Mouse (Mus musculus): ENCODE results near the gene Slc19a2. TPM values are rescaled to one million over a fixed set of nuclear protein-coding genes. Genes with fewer than 3 reads are reported as not detected.
A peak's percentile ranks its signal among the peaks of the same experiment; 100 is the strongest.
"Not testable (repeated sequence)": the region's sequence is repeated elsewhere in the genome, so short reads cannot be mapped to it uniquely, and the experiment has no call there.

Gene Slc19a2
- polyA plus RNA-seq, 1 experiment = 6.7 TPM

DNA sequence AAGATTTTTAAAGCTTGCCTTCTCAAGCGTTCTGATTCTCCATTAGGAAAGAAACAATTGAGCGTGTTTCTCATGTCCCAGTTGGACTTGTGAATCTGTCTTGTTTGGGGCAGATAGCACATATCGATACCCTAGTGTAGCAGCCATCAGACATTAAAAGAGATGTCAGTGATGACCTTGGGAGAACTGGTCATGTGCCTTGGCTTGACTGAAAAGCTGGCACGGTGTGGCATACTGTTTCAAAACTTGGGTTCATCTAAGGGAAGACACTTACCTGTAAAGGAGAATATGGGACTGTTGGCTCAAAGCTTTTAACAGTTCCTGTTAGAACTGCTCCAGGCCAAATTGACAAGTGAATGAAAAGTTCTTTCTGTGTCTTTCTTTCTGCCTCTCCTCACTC is 28.6 kb upstream of the Slc19a2 start:
- Histone ChIP-seq H3K4me3 (ENCODE audit: insufficient read depth, low read length) (no peak overlapping the region), H3K4me1 (ENCODE audit: control insufficient read depth, insufficient read depth, low read length) (no peaks in the 10 kb centered on the region), H3K27ac (ENCODE audit: insufficient read depth, low read depth, low read length) (no peak overlapping the region)
- TF ChIP-seq CTCF (IDR thresholded peaks at IDR 0.05; ENCODE audit: low read depth, low read length) (no peak), POLR2A (IDR thresholded peaks at IDR 0.05; ENCODE audit: borderline replicate concordance, low read depth, low read length) (no peak)

DNA sequence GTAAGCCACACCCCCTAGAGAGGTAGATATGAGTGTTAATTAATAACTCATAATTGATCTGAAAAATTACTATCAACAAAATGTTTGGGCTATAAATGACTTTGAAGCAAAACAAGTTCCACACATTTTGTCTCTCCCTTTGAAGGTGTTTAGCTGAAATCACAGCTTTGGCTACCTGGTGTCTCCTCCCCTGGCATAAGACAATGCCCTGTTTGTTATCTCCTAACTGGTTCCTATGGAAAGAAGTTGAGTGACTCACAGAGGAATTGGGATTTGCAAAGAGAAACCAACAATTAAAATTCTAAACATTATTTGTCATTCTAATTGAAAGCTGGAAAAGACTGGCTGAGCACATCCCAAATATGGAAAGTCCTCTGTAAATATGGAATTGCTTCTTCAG is 25.8 kb upstream of the Slc19a2 start:
- Histone ChIP-seq H3K4me3 (ENCODE audit: insufficient read depth, low read length) (no peak overlapping the region), H3K4me1 (ENCODE audit: control insufficient read depth, insufficient read depth, low read length) (no peaks in the 10 kb centered on the region), H3K27ac (ENCODE audit: insufficient read depth, low read depth, low read length) (no peak overlapping the region)
- TF ChIP-seq POLR2A (IDR thresholded peaks at IDR 0.05; ENCODE audit: borderline replicate concordance, low read depth, low read length) (no peak), CTCF (IDR thresholded peaks at IDR 0.05; ENCODE audit: low read depth, low read length) (no peak)

DNA sequence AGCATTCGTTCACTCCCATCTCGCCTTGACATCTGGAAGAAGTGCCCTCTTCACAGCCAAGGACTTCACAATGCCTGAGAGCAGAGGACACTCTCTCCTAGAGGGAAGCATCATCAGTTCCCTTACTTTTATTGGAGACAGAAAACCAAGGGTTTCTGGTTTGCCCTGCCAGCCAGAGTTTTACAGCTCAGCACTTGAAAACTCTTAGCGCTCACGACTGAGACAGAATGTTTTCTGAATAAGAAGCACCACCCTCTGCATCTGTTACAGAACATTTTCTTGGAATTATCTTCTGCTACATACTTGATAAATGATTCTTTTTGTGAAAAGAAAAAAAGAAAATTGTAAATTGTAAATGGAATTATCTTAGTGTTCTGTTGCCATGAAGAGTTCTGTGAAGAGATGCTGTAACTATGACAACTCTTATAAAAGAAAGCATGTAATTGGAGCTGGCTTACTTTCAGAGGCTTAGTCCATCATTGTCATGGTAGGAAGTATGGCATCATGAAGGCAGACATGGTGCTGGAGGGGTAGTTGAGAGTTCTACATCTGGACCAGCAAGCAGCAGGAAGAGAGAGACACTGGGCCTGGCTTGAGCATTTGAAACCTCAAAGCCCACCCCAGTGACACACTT is 16.8 kb upstream of the Slc19a2 start:
- not testable (repeated sequence) for H3K4me3 ChIP-seq (ENCODE audit: insufficient read depth, low read length); H3K27ac ChIP-seq (ENCODE audit: insufficient read depth, low read depth, low read length); H3K4me1 ChIP-seq (ENCODE audit: control insufficient read depth, insufficient read depth, low read length)

DNA sequence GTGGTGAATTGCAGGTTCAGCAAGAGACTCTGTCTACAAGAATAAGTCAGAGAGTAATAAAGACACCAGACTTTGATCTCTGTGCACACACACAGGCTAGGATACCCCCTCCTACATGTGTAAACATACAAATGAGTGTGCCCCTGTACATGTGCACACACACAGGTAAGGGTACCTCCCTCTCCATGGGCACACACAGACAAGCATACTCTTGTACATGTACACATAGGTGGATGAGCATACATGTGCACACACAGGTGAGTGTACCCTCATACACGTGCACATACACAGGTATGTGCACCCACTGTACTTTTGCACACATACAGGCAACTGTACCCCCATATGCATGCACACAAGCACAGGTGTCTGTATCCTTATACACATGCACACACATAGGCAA is 15.4 kb upstream of the Slc19a2 start:
- H3K4me3 ChIP-seq (ENCODE audit: insufficient read depth, low read length) = no peak overlapping the region
- H3K4me1 ChIP-seq (ENCODE audit: control insufficient read depth, insufficient read depth, low read length) = no peaks in the 10 kb centered on the region
- H3K27ac ChIP-seq (ENCODE audit: insufficient read depth, low read depth, low read length) = no peak overlapping the region
- TF ChIP-seq CTCF (IDR thresholded peaks at IDR 0.05; ENCODE audit: low read depth, low read length) (no peak), POLR2A (IDR thresholded peaks at IDR 0.05; ENCODE audit: borderline replicate concordance, low read depth, low read length) (no peak)

DNA sequence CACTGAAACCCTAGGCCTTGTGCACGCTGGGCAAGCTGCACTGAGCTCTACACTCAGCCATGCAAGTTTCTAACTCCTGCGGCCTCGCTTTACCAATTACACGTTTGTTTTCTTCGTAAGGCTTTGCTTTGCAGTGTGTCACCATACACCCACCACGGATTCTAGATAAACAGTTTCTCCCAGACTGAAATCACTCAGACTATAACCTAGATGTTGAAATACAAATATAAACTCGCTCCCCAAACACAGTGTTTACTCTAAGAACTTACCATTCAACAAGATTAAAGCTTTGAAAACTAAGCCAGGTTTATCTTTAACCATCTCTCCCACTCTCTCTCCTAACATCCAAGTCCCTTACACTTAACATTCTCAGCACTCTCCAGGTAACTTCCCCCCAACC is 13.8 kb upstream of the Slc19a2 start:
- no peak for TF ChIP-seq POLR2A (IDR thresholded peaks at IDR 0.05; ENCODE audit: borderline replicate concordance, low read depth, low read length)
- no peak for TF ChIP-seq CTCF (IDR thresholded peaks at IDR 0.05; ENCODE audit: low read depth, low read length)
- no peak overlapping the region for H3K27ac ChIP-seq (ENCODE audit: insufficient read depth, low read depth, low read length)
- no peaks in the 10 kb centered on the region for H3K4me1 ChIP-seq (ENCODE audit: control insufficient read depth, insufficient read depth, low read length)
- H3K4me3 ChIP-seq (ENCODE audit: insufficient read depth, low read length) = no peak overlapping the region

DNA sequence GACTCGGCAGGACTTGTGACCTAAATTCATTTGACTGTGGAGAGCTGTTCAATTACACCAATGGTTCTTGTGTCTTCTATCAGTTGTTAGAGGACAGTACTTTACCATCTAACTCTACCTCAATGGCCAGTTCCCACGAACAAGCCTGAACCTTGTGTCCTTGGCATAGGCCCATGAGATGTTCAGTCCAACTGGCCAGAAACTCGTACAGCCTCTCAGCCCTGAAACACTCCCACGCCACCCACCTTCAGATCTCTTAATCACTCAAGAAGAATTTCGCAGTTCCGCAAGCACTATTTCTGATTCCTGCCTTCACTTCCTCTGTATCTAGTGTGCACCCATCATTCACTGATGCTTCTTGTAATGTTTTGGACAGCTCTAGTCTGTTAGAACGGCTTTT is 12.8 kb upstream of the Slc19a2 start:
- H3K4me1 ChIP-seq (ENCODE audit: control insufficient read depth, insufficient read depth, low read length) = no peaks in the 10 kb centered on the region
- TF ChIP-seq POLR2A (IDR thresholded peaks at IDR 0.05; ENCODE audit: borderline replicate concordance, low read depth, low read length) (no peak), CTCF (IDR thresholded peaks at IDR 0.05; ENCODE audit: low read depth, low read length) (no peak)
- no peak overlapping the region for H3K4me3 ChIP-seq (ENCODE audit: insufficient read depth, low read length)
- no peak overlapping the region for H3K27ac ChIP-seq (ENCODE audit: insufficient read depth, low read depth, low read length)

DNA sequence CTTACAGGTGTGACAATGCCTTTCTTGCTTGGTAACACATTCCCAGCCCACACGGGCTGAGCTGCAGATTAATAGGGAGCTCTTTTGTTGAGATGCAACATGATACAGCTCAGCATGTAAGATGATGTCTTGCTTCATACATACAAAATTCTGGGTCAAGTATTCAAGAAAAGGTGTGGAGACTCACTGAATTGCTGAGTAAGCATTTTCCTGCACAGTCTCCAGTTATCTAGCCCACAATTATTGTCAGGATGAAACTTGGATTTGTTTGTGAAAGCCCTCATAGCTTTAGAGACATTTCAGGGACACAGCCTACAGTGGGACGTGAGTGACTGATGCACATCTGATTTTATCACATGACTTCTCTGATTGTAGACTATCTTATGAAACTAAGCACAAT is 7.4 kb upstream of the Slc19a2 start:
- no peak overlapping the region for H3K4me3 ChIP-seq (ENCODE audit: insufficient read depth, low read length)
- no peak overlapping the region for H3K27ac ChIP-seq (ENCODE audit: insufficient read depth, low read depth, low read length)
- H3K4me1 ChIP-seq (ENCODE audit: control insufficient read depth, insufficient read depth, low read length) = no peaks in the 10 kb centered on the region
- TF ChIP-seq POLR2A (IDR thresholded peaks at IDR 0.05; ENCODE audit: borderline replicate concordance, low read depth, low read length) (no peak), CTCF (IDR thresholded peaks at IDR 0.05; ENCODE audit: low read depth, low read length) (no peak)

DNA sequence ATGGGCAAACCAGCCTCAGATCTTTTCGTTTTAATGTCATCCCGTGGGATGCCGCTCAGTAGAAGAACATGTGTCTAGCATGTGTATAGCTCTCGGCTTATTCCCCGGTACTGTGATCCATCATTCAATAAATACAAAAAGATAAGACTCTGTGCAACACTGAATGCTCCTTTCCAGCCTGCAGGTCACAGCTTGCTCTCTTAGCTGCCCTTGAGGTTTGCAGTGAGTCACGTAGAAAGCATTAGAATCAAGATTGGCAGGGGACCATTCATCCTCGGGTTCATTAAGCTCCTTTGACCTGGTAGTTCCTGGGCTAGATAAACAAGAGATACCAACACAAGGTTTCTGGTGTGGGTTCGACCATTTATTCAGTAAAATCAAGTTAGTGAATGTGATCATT is 6.0 kb upstream of the Slc19a2 start:
- no peak for TF ChIP-seq CTCF (IDR thresholded peaks at IDR 0.05; ENCODE audit: low read depth, low read length)
- no peak for TF ChIP-seq POLR2A (IDR thresholded peaks at IDR 0.05; ENCODE audit: borderline replicate concordance, low read depth, low read length)
- no peak overlapping the region for H3K27ac ChIP-seq (ENCODE audit: insufficient read depth, low read depth, low read length)
- peaks cover 6% of the 10 kb centered on the region for H3K4me1 ChIP-seq (ENCODE audit: control insufficient read depth, insufficient read depth, low read length)
- no peak overlapping the region for H3K4me3 ChIP-seq (ENCODE audit: insufficient read depth, low read length)

DNA sequence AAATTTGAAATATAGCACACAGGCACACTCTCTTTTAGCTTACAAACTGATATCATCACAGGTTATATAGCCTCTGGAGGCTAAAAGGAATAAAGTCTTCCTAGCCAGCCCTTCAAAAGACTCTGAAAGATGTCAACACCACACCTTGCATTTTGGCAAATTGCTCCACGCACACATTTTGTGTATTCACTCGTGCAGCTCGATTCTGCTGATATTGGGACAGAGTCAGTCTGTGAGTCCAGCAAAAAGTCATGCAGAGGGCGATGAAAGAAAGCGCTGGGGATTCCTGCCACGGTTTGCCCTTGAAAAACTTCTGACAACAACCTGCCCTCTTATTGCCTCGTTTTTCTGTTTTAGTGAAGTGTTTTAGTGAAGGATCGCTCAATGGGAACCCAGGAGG is 1.4 kb upstream of the Slc19a2 start:
- no peak for TF ChIP-seq POLR2A (IDR thresholded peaks at IDR 0.05; ENCODE audit: borderline replicate concordance, low read depth, low read length)
- TF ChIP-seq CTCF (IDR thresholded peaks at IDR 0.05; ENCODE audit: low read depth, low read length) = no peak
- Histone ChIP-seq H3K4me3 (ENCODE audit: insufficient read depth, low read length) (peak overlapping the region; percentile 67; the same call in 1 of the 2 replicates), H3K4me1 (ENCODE audit: control insufficient read depth, insufficient read depth, low read length) (peaks cover 12% of the 10 kb centered on the region), H3K27ac (ENCODE audit: insufficient read depth, low read depth, low read length) (no peak overlapping the region)

DNA sequence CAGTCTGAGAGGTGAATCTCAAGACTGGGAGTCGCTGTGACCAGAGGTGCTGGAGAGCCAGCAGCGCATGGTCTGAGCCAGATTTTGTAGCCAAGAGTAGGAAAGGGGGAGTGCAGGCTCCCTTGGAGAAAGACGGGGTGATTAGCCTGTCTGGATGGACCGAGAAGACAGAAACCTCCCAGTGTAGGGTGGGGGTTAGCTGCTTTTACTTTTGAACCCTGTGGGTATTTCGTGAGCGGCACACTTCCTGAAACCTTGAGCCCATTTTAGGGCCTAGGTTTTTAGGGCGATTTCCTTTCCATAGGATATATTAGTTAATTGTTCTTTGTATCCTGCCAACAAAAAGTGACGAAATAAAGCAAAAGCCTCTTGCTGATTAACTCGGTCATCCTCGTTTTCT is 875 bp upstream of the Slc19a2 start:
- peaks cover 12% of the 10 kb centered on the region for H3K4me1 ChIP-seq (ENCODE audit: control insufficient read depth, insufficient read depth, low read length)
- H3K27ac ChIP-seq (ENCODE audit: insufficient read depth, low read depth, low read length) = peak overlapping the region; percentile 41
- TF ChIP-seq CTCF (IDR thresholded peaks at IDR 0.05; ENCODE audit: low read depth, low read length) = no peak
- TF ChIP-seq POLR2A (IDR thresholded peaks at IDR 0.05; ENCODE audit: borderline replicate concordance, low read depth, low read length) = no peak
- H3K4me3 ChIP-seq (ENCODE audit: insufficient read depth, low read length) = peak overlapping the region; percentile 67

DNA sequence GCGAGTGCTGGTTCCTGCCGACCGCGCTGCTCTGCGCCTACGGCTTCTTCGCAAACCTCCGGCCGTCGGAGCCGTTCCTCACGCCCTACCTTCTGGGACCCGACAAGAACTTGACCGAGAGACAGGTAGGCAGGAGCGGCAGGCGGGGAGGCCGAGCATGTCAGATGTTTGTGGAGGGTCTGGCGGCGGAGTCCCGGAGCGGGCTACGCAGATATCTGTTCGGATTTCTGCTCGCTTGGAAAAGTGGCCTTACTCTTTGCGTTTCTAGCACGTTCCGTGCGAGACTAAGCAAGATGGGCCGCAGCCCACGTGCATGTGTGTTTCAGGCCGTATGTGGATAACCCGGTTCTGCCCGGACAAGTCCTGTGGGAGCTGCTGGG is 476 bp downstream of the Slc19a2 start:
- Histone ChIP-seq H3K4me3 (ENCODE audit: insufficient read depth, low read length) (peak overlapping the region; percentile 97), H3K4me1 (ENCODE audit: control insufficient read depth, insufficient read depth, low read length) (peaks cover 12% of the 10 kb centered on the region), H3K27ac (ENCODE audit: insufficient read depth, low read depth, low read length) (peak overlapping the region; percentile 51)
- TF ChIP-seq POLR2A (IDR thresholded peaks at IDR 0.05; ENCODE audit: borderline replicate concordance, low read depth, low read length) = no peak
- TF ChIP-seq CTCF (IDR thresholded peaks at IDR 0.05; ENCODE audit: low read depth, low read length) = no peak
